Mouse (Mus musculus): ENCODE measurements at regions not wholly inside any gene's neighbourhood (a gene's known extent, or its start where the extent isn't known, plus 50 kb on each side); places are given as distances from the start of the nearest gene placed in this dataset.

GRCm38 (mm10) chr16:30158184-30158583, 94.0 kb downstream of the Hes1 start:
- CTCF ChIA-PET: no interaction called here

- CTCF ChIA-PET: no interaction called here
Measured at GRCm38 (mm10) chr16:30160399-30160798, 96.2 kb downstream of the Hes1 start.

- CTCF ChIA-PET: no interaction called here
Measured at GRCm38 (mm10) chr16:30163303-30163702, 99.1 kb downstream of the Hes1 start.

GRCm38 (mm10) chr16:30165667-30166180, 101.5 kb downstream of the Hes1 start:
- CTCF ChIA-PET: interaction anchor here (0.6 kb wide), 1 partner anchor 576 kb away, joined by 3 read pairs; no protein-coding TSS in a partner anchor

- CTCF ChIA-PET: interaction anchor here (0.6 kb wide), 2 partner anchors 9 to 426 kb away, joined by 7 to 19 read pairs; no protein-coding TSS in a partner anchor
Measured at GRCm38 (mm10) chr16:30171381-30172079, 95.8 kb downstream of the Cpn2 start.

GRCm38 (mm10) chr16:30172136-30172731, 95.1 kb downstream of the Cpn2 start:
- CTCF ChIA-PET: interaction anchor here (0.6 kb wide), 1 partner anchor 425 kb away, joined by 19 read pairs; no protein-coding TSS in a partner anchor

GRCm38 (mm10) chr16:30172798-30173202, 94.5 kb downstream of the Cpn2 start:
- CTCF ChIA-PET: no interaction called here

- CTCF ChIA-PET: no interaction called here
Measured at GRCm38 (mm10) chr16:30173953-30174874, 93.1 kb downstream of the Cpn2 start.

GRCm38 (mm10) chr16:30176306-30176705, 91.0 kb downstream of the Cpn2 start:
- CTCF ChIA-PET: interaction anchor here (0.7 kb wide), 1 partner anchor 9 kb away, joined by 27 read pairs; no protein-coding TSS in a partner anchor

- CTCF ChIA-PET: interaction anchor here (0.5 kb wide), 1 partner anchor 247 kb away, joined by 3 read pairs; no protein-coding TSS in a partner anchor
Measured at GRCm38 (mm10) chr16:30177769-30178168, 89.5 kb downstream of the Cpn2 start.

- CTCF ChIA-PET: interaction anchor here (0.6 kb wide), 1 partner anchor 338 kb away, joined by 8 read pairs; no protein-coding TSS in a partner anchor
Measured at GRCm38 (mm10) chr16:30178596-30178995, 88.7 kb downstream of the Cpn2 start.

- CTCF ChIA-PET: interaction anchor here (0.6 kb wide), 1 partner anchor 49 kb away, joined by 3 read pairs; no protein-coding TSS in a partner anchor
Measured at GRCm38 (mm10) chr16:30179504-30179976, 87.8 kb downstream of the Cpn2 start.

- CTCF ChIA-PET: interaction anchor here (0.6 kb wide), 1 partner anchor 10 kb away, joined by 7 read pairs; no protein-coding TSS in a partner anchor
Measured at GRCm38 (mm10) chr16:30181116-30181515, 86.2 kb downstream of the Cpn2 start.

GRCm38 (mm10) chr16:30184591-30185265, 82.6 kb downstream of the Cpn2 start:
- CTCF ChIA-PET: interaction anchor here (0.6 kb wide), 2 partner anchors 8 to 51 kb away, joined by 5 to 27 read pairs; no protein-coding TSS in a partner anchor

- CTCF ChIA-PET: interaction anchor here (0.5 to 0.8 kb wide), 4 partner anchors 33 to 345 kb away, joined by 3 to 5 read pairs (median 3); no protein-coding TSS in a partner anchor
Measured at GRCm38 (mm10) chr16:30185707-30186106, 81.6 kb downstream of the Cpn2 start.

- CTCF ChIA-PET: interaction anchor here (0.8 kb wide), 1 partner anchor 34 kb away, joined by 3 read pairs; no protein-coding TSS in a partner anchor
Measured at GRCm38 (mm10) chr16:30186201-30186700, 81.0 kb downstream of the Cpn2 start.

GRCm38 (mm10) chr16:30186701-30187270, 80.5 kb downstream of the Cpn2 start:
- CTCF ChIA-PET: interaction anchor here (0.6 kb wide), 1 partner anchor 147 kb away, joined by 3 read pairs; no protein-coding TSS in a partner anchor

- CTCF ChIA-PET: interaction anchor here (0.6 to 0.7 kb wide), 2 partner anchors 85 to 148 kb away, joined by 3 read pairs; no protein-coding TSS in a partner anchor
Measured at GRCm38 (mm10) chr16:30187400-30187799, 79.9 kb downstream of the Cpn2 start.

- CTCF ChIA-PET: interaction anchor here (0.7 kb wide), 1 partner anchor 84 kb away, joined by 3 read pairs; no protein-coding TSS in a partner anchor
Measured at GRCm38 (mm10) chr16:30187907-30188414, 79.3 kb downstream of the Cpn2 start.

Data from spleen, embryonic (tissue).